Mouse (Mus musculus) granulocyte monocyte progenitor cell, adult 5-6 weeks (primary cell): ENCODE measurements around the gene Fam117a. TPM values are rescaled to one million over a fixed set of nuclear protein-coding genes. Genes with fewer than 3 reads are reported as not detected.

ENCODE experiments used
- ATAC-seq: replicated peaks from 2 replicates; pipeline ENCODE4 v1.8.0; 2016; ENCODE audit warnings: mild to moderate bottlenecking, moderate TSS enrichment, inconsistent platforms; ENCODE audit not compliant: poor library complexity, severe bottlenecking
- total RNA-seq, 2 experiments: library from RNA; stranded (forward) in 1 of 2; stranded (reverse) in 1 of 2; fragments of 200-712, 200-1000 nt in 1 of 2; fragments of >200 nt in 1 of 2; fragmentation: Nextera tagmentation in 1 of 2; gene quantifications; 2 replicates each; pipeline ENCODE4 v1.2.3; 2014 to 2017

Gene Fam117a
- total RNA-seq, 2 experiments from 2014 or later = 90.2 to 127 TPM

DNA sequence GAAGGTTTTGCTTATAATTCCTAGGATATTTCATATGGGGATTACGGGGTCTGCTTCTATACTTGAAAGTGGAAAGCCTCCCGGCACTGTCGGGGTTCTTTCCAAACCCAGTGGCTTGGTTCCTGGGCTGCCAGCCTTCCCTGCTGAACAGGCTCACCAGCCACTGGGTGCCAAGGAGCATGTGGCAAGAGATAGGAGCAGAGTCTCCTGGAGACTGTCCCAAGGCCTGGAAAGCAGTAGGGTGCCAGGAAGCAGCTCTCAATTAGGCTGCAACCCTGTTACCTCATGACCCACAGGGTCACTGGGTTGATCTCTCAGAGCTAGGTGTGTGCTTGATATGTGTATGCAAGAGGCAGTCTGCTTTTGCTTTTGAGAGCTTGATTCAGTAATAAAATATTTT is 75.8 kb downstream of the Fam117a start:
- ATAC-seq = no peak

DNA sequence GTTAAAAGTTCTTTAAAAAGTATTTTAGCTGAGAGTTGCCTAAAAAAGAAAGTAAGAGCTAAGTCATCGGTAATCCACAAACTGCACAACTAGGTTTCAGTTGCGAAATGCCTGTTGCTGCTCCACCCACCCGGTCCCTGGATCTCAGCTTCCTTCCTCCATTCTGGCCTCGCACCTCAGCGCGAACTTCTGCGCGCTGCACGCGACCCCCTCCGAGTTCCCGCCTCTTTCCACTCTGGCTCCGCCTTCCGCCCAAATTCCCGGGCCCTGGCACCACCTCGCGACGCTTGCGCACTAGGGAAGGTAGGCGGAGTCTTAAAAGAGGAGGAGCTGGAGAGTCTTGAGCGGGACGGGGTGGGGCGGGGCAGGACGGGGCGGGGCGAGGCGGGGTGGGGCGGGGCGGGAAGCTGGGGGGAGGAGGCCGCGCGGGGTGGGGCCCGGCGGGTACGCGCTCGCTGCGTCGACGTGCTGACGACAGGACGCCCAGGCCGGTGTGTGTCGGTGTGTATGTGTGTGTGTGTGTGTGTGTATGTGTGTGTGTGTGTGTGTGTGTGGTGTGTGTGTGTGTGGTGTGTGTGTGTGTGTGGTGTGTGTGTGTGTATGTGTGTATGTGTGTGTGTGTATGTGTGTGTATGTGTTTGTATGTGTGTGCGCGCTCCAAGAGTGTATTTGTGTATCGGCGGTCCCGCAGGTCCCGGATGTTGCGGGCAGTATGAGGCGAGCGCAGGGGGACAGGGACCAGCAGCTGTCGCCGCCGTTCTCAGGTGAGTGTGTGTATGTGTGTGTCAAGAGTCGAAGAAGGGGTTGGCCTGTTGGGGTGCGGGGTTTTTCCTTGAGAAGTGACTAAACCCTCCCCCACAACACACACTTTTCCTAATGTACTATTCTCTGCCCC is 77.1 kb downstream of the Fam117a start, which contains the start of gene Spop:
Gene Spop, plus strand, starts transcription at position 440 of the 895 bp plus-strand sequence.
- ATAC-seq = peak; percentile 76

DNA sequence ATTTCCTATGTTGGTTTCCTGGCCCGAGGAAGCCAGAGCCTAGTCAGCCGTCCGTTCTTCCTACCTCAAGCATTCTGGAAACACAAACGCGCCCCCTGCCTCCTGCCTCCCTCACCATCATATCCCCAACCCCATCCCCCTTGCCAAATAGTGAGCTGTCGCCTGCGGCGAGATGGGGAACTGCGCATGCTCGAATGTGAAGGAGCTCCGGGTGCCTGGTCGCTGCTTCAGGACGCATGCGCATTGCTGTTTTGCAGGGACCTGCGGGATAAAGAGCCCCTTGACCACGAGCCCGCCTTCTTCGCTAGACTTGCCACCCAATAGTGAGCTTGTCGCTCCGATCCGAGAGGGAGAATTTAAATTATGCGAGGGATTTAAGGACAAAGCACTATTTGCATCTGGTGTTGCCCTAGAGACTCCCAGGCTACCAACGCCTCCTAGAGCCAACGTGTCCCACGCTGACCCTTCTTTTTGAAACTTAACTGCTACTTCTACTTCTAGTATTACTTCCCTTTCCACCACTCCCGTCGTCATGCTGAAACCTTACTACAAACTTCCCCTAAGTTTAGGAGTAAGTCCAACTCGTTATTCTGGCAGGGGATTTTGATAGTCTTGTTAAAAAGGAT is 77.8 kb downstream of the Fam117a start:
- peak; percentile 64 for ATAC-seq

DNA sequence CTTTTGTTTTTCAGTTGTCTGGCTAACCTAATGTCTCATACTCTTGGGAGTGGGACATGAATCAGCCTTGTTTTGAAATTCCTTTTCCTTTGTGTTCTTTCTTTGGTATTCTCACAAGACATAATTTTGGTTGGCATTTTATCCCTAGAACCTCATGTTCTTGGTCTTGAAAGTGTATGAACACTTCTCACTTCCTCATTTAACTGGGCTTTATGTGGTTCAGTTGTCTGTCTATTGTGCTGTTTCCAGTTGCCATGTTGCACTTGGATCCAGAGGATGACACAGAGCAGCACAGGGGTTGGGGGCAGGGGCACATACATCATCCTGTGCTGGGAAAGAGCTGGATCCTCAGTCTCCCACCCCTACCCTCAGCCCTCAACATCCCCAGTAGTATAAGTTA is 79.1 kb downstream of the Fam117a start:
- 0 out of 2 replicates have a peak, but pooled peaks have one; percentile 13 for ATAC-seq

DNA sequence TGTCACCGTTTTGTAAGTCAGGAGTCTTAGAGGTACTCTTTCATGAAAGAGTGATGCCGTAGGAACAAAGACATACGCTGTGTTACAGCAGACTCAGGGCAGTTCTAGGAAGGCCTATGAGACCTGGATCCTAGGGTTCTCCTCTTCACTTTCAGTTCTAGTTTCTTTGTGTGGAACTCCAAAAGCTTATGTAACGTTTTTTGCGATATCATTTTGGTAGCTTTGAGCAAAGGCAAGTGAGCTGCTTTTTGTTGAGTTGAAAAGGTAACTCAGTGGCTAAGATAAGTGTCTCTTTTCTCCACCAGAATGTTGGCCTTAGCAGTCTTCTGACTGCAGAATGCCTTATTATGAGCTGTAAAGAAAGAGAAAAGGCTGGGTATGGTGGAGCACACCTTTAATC is 80.5 kb downstream of the Fam117a start:
- ATAC-seq = no peak

DNA sequence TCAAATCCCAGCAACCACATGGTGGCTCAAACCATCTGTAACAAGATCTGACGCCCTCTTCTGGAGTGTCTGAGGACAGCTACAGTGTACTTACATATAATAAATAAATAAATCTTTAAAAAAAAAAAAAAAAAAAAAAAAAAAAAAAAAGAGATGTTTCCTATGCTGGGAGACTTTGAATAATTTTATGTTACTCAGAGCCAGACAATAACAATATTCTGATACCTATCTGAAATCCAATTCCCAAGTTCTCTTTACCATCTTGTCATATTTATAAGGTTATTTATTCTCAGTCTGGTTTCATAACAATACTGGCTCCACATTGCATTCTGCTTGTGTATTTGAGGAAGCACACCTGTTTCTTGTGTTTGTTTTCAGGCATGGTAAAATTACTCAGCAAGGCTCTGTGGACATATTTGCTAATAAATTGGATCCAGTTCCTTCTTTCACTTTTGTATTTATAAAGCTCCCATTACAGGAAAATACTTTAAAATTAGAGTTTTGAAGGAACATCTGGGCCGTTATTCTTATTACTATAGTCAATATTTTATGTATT is 84.1 kb downstream of the Fam117a start:
- 0 out of 2 replicates have a peak, but pooled peaks have one; percentile 33 for ATAC-seq

DNA sequence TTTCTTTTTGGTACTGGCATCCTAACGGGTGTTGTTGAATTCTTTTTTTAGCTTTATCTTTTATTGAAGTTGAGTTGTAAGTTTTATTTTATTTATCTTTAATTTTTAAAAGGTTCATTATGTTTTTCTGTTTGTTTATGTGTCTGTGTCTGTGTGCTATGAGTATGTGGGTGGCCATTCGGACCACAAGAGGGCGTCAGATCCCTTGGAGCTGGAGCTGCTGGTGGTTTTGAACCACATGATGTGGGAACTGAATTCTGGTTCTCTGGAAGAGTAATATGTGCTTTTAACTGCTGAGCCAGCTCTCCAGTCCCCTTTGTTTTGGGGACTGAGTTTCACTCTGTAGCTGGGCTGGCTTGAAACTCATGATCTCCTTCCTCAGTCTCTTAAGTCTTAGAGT is 86.7 kb downstream of the Fam117a start:
- peak; percentile 22; the same call in 1 of the 2 replicates for ATAC-seq

DNA sequence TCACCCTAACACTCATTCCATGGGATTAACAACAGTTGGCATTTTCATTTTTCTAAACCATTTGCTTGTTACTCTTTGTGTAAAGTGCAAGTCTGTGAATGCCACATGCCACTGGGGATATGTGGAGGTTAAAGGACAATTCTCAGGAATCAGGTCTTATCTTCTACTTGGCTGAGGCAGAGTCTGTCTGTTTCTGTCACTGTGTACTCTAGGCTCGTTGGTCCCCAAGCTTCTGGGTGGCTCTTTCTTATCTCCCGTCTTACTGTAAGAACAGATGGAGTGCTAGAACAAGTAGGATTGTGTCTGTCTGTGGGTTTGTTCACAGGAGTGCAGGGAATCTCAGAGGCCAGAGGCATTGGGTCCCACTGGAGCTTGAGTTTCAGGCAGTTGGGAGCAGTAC is 94.5 kb downstream of the Fam117a start:
- no peak for ATAC-seq

Other genes starting within 250 kb of the Fam117a start
- gene Dlx3, start 216.9 kb upstream of the Fam117a start, total RNA-seq (2014; fragmentation: Nextera tagmentation) = not detected in 2 replicates
- gene Dlx3, start 216.9 kb upstream of the Fam117a start, total RNA-seq (2017) = not detected in 2 replicates
- not detected in 2 replicates for gene Dlx4, start 190.8 kb upstream of the Fam117a start, total RNA-seq (2014; fragmentation: Nextera tagmentation)
- gene Dlx4, start 190.8 kb upstream of the Fam117a start, total RNA-seq (2017) = not detected in 2 replicates
- gene Tac4, start 75.5 kb upstream of the Fam117a start, total RNA-seq (2014; fragmentation: Nextera tagmentation) = not detected in 2 replicates
- gene Tac4, start 75.5 kb upstream of the Fam117a start, total RNA-seq (2017) = not detected in 2 replicates
- 75.0 and 78.0 TPM in 2 replicates for gene Kat7, start 26.8 kb upstream of the Fam117a start, total RNA-seq (2014; fragmentation: Nextera tagmentation)
- 71.7 and 77.2 TPM in 2 replicates for gene Kat7, start 26.8 kb upstream of the Fam117a start, total RNA-seq (2017)
- gene Slc35b1, start 47.7 kb downstream of the Fam117a start, total RNA-seq (2014; fragmentation: Nextera tagmentation) = 66.6 and 71.2 TPM in 2 replicates
- gene Slc35b1, start 47.7 kb downstream of the Fam117a start, total RNA-seq (2017) = 82.3 and 85.1 TPM in 2 replicates
- 80.9 and 94.8 TPM in 2 replicates for gene Spop, start 77.1 kb downstream of the Fam117a start, total RNA-seq (2014; fragmentation: Nextera tagmentation)
- gene Spop, start 77.1 kb downstream of the Fam117a start, total RNA-seq (2017) = 65.8 and 70.6 TPM in 2 replicates
- gene Nxph3, start 177.6 kb downstream of the Fam117a start, total RNA-seq (2014; fragmentation: Nextera tagmentation) = not detected in 2 replicates
- not detected in 2 replicates for gene Nxph3, start 177.6 kb downstream of the Fam117a start, total RNA-seq (2017)